Mouse (Mus musculus) limb, embryonic 15.5 days (tissue): ENCODE measurements around the gene Hacd3. TPM values are rescaled to one million over a fixed set of nuclear protein-coding genes. Genes with fewer than 3 reads are reported as not detected.
A peak's percentile ranks its signal among the peaks of the same experiment; 100 is the strongest.
"Not testable (repeated sequence)": the region's sequence is repeated elsewhere in the genome, so short reads cannot be mapped to it uniquely, and the experiment has no call there.

Source experiments
- ATAC-seq: fragments of 200-750 bp; cut with Nextera tagmentation; 2 replicates; pipeline ENCODE4 v1.8.0; 2017; ENCODE audit warnings: low read depth, moderate TSS enrichment; ENCODE audit not compliant: insufficient number of reproducible peaks, low FRiP score, low TSS enrichment
- H3K27ac ChIP-seq: fragments of 300-500 bp; sonication (generic); 2 replicates; pipeline ENCODE4 v1.5.1; 2015; ENCODE audit warnings: moderate library complexity, mild to moderate bottlenecking, inconsistent platforms
- H3K27me3 ChIP-seq: fragments of 300-500 bp; sonication (generic); 2 replicates; pipeline ENCODE4 v1.6.1; 2015; ENCODE audit warnings: inconsistent platforms
- H3K36me3 ChIP-seq: fragments of 300-500 bp; sonication (generic); 2 replicates; pipeline ENCODE4 v1.6.1; 2015; ENCODE audit warnings: inconsistent platforms
- H3K4me1 ChIP-seq: fragments of 300-500 bp; sonication (generic); 2 replicates; pipeline ENCODE4 v1.6.1; 2015; ENCODE audit warnings: inconsistent platforms
- H3K4me2 ChIP-seq: fragments of 300-500 bp; sonication (generic); 2 replicates; pipeline ENCODE4 v1.6.1; 2015; ENCODE audit warnings: mild to moderate bottlenecking, inconsistent platforms
- H3K4me3 ChIP-seq: fragments of 300-500 bp; sonication (generic); 2 replicates; pipeline ENCODE4 v1.5.1; 2015; ENCODE audit warnings: mild to moderate bottlenecking, inconsistent platforms
- H3K9ac ChIP-seq: fragments of 300-500 bp; sonication (generic); 2 replicates; pipeline ENCODE4 v1.6.1; 2015; ENCODE audit warnings: inconsistent platforms
- H3K9me3 ChIP-seq: fragments of 300-500 bp; sonication (generic); 2 replicates; pipeline ENCODE4 v1.6.1; 2016; ENCODE audit warnings: inconsistent platforms
- WGBS: fragments of 180-500 bp; shearing (Covaris S2); methylation state at CpG from one replicate; pipeline ENCODE4 v1.1.7; 2015; 5-methylcytosine and 5-hydroxymethylcytosine counted together
- polyA plus RNA-seq: library from polyadenylated mRNA; unstranded; fragments of >200 nt; fragmentation: Nextera tagmentation; extraction: Ambion mirVana; gene quantifications from 2 replicates; pipeline ENCODE4 v1.2.1, GENCODE M21; 2015

Gene Hacd3
- 80.9 and 88.3 TPM in 2 replicates for polyA plus RNA-seq

- Histone ChIP-seq H3K36me3 (no peaks in the 10 kb centered on the region), H3K4me1 (peaks cover 25% of the 10 kb centered on the region), H3K27ac (peak within 1 kb of the TSS; percentile 86), H3K4me2 (peak within 1 kb of the TSS; percentile 82), H3K4me3 (peak within 1 kb of the TSS; percentile 96), H3K9ac (peak within 1 kb of the TSS; percentile 91), H3K9me3 (no peaks in the 10 kb centered on the region), H3K27me3 (no peaks in the 10 kb centered on the region)
- under 1% methylated on average over 75 of the region's 81 CpGs for WGBS
- ATAC-seq, result peak; percentile 91
Observed at GRCm38 (mm10) chr9:65020991-65021886, at the start of gene Hacd3. Hacd3 (minus strand) TSS chr9:65021693.

- WGBS, result 87% methylated on average over 3 of the region's 3 CpGs
- Histone ChIP-seq H3K27me3 (no peaks in the 10 kb centered on the region), H3K4me2 (no peak overlapping the region), H3K4me3 (no peak overlapping the region), H3K27ac (no peak overlapping the region), H3K36me3 (peaks cover 77% of the 10 kb centered on the region), H3K4me1 (no peaks in the 10 kb centered on the region), H3K9ac (no peak overlapping the region), H3K9me3 (no peaks in the 10 kb centered on the region)
- ATAC-seq, result no peak
Observed at GRCm38 (mm10) chr9:65070587-65070986, 49.1 kb upstream of the Hacd3 start.

DNA sequence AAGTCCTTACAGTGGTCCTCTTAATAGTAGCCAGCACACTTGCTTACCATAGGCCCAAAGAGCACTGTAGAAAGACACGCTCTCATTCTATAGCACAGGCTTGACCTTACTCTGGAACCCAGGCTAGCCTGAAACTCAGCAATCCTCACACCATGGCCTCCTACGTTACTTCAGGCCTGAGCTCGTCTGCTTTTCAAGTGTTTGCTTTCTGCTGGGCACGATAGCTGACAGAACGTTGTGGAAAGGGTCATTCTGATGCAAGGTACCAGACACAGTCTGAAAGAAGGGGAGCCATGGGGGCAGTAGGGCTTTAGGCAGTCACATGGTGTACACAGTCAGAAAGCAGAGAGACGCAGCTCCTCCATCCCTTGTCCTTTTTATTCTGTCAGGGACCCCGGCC is 42.8 kb upstream of the Hacd3 start:
- Histone ChIP-seq H3K9ac (no peak overlapping the region), H3K27ac (no peak overlapping the region), H3K36me3 (peaks cover 77% of the 10 kb centered on the region), H3K4me3 (no peak overlapping the region), H3K27me3 (no peaks in the 10 kb centered on the region), H3K4me2 (no peak overlapping the region), H3K9me3 (no peaks in the 10 kb centered on the region), H3K4me1 (no peaks in the 10 kb centered on the region)
- ATAC-seq, result no peak
- WGBS, result 91% methylated on average over 7 of the region's 7 CpGs

DNA sequence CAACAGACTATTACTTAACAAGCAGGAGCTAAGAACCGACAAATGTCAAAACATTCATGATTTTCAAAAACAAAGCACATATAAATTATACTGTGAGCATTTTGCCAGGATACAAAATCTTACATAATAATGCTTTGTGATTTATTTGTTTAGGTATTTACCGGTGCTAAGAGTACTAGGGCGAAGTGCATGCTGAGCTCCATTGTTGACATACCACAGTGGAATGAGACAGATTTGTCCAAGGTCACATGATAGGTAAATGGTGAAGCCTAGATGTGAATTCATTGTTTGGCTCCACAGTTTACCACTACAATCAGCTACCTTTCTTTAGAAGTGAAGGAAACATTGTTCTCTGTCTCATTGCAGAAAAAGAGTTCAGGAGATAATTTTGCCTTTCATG is 29.5 kb upstream of the Hacd3 start:
- ATAC-seq, result no peak
- no peaks in the 10 kb centered on the region for H3K9me3 ChIP-seq
- peaks cover 77% of the 10 kb centered on the region for H3K36me3 ChIP-seq
- no peak overlapping the region for H3K27ac ChIP-seq
- no peaks in the 10 kb centered on the region for H3K27me3 ChIP-seq
- H3K4me3 ChIP-seq, result no peak overlapping the region
- H3K4me1 ChIP-seq, result no peaks in the 10 kb centered on the region
- 96% methylated on average over 3 of the region's 3 CpGs for WGBS
- no peak overlapping the region for H3K4me2 ChIP-seq
- no peak overlapping the region for H3K9ac ChIP-seq

GRCm38 (mm10) chr9:65049422-65049821 is 27.9 kb upstream of the Hacd3 start:
- H3K4me3 ChIP-seq, result no peak overlapping the region
- no peaks in the 10 kb centered on the region for H3K9me3 ChIP-seq
- no peak overlapping the region for H3K27ac ChIP-seq
- no peaks in the 10 kb centered on the region for H3K27me3 ChIP-seq
- H3K36me3 ChIP-seq, result peaks cover 82% of the 10 kb centered on the region
- H3K4me2 ChIP-seq, result no peak overlapping the region
- no peak overlapping the region for H3K9ac ChIP-seq
- H3K4me1 ChIP-seq, result no peaks in the 10 kb centered on the region
- no peak for ATAC-seq
- 70% methylated on average over 5 of the region's 5 CpGs for WGBS

GRCm38 (mm10) chr9:65046993-65047392 is 25.5 kb upstream of the Hacd3 start:
- Histone ChIP-seq H3K9me3 (no peaks in the 10 kb centered on the region), H3K27me3 (no peaks in the 10 kb centered on the region), H3K36me3 (peaks cover 84% of the 10 kb centered on the region), H3K4me2 (no peak overlapping the region), H3K4me1 (no peaks in the 10 kb centered on the region), H3K27ac (no peak overlapping the region), H3K4me3 (no peak overlapping the region), H3K9ac (no peak overlapping the region)
- 83% methylated on average over 1 of the region's 1 CpGs for WGBS
- no peak for ATAC-seq

DNA sequence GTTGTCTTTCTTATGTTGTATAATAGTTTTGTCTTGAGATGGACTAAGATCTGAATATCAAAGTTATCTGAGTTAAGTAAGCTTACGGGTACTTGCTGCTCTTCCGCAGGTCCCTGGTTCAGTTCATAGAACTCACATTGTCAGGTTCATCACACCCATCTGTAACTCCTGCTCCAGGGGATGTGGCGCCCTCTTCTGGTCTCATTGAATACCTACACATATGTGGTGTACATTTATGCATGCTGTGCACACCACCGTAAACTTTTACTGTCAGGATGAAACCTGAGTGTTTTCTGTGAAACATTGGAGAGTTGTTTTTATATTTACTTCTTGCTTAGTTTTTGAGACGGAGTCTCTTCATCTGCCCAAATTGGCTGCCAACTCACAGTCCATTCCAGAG is 19.9 kb upstream of the Hacd3 start:
- ATAC-seq, result no peak
- no peak overlapping the region for H3K27ac ChIP-seq
- no peak overlapping the region for H3K9ac ChIP-seq
- WGBS, result 93% methylated on average over 5 of the region's 5 CpGs
- H3K4me3 ChIP-seq, result no peak overlapping the region
- H3K9me3 ChIP-seq, result no peaks in the 10 kb centered on the region
- H3K36me3 ChIP-seq, result peaks cover 78% of the 10 kb centered on the region
- H3K4me2 ChIP-seq, result no peak overlapping the region
- H3K27me3 ChIP-seq, result no peaks in the 10 kb centered on the region
- peaks cover 3% of the 10 kb centered on the region; the same call in 1 of the 2 replicates for H3K4me1 ChIP-seq

DNA sequence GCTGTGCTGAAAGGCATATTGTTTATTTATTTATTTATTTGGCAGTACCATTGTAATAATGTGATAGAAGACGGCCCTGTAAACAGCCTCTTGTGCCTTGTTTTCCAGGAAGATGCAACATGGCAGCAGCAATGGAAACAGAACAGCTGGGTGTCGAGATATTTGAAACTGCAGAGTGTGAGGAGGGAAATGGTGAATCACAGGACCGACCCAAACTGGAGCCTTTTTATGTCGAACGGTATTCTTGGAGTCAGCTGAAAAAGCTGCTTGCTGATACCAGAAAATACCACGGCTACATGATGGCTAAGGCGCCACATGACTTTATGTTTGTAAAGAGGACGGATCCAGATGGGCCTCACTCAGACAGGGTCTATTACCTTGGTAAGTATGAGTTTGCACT is 15.4 kb upstream of the Hacd3 start:
- H3K27ac ChIP-seq, result peak overlapping the region; percentile 29; the same call in 1 of the 2 replicates
- H3K36me3 ChIP-seq, result peaks cover 48% of the 10 kb centered on the region
- no peaks in the 10 kb centered on the region for H3K9me3 ChIP-seq
- H3K4me2 ChIP-seq, result no peak overlapping the region
- H3K4me1 ChIP-seq, result peaks cover 13% of the 10 kb centered on the region
- no peaks in the 10 kb centered on the region for H3K27me3 ChIP-seq
- WGBS, result 67% methylated on average over 8 of the region's 8 CpGs
- no peak for ATAC-seq
- H3K9ac ChIP-seq, result no peak overlapping the region
- no peak overlapping the region for H3K4me3 ChIP-seq

DNA sequence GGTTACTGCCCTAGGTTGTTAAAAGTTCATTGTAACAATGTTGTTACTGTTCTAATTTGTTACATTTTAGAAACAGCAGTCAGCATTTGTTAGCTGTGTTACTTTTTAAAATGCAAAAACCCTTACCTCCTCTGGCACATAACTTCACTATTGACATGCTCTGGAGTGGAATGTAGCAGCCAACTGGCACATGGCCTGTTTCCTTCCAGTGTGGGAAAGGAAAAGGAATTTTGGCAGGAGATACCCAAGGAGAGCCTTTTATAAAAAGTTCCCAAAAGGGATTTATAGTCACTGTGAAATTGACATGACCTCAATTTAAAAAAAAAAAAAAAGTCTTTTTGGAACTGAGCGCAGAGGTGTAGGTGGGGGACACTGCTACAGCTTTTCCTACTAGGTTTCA is 15.0 kb upstream of the Hacd3 start:
- Histone ChIP-seq H3K27ac (no peak overlapping the region), H3K4me3 (no peak overlapping the region), H3K27me3 (no peaks in the 10 kb centered on the region), H3K4me1 (peaks cover 14% of the 10 kb centered on the region), H3K9me3 (no peaks in the 10 kb centered on the region), H3K9ac (no peak overlapping the region), H3K4me2 (no peak overlapping the region), H3K36me3 (peaks cover 44% of the 10 kb centered on the region)
- WGBS, result 65% methylated on average over 1 of the region's 1 CpGs
- ATAC-seq, result no peak

- Histone ChIP-seq H3K4me1 (peaks cover 14% of the 10 kb centered on the region), H3K4me2 (peak within 1 kb of the TSS; percentile 79), H3K9ac (peak within 1 kb of the TSS; percentile 99), H3K27me3 (no peaks in the 10 kb centered on the region), H3K9me3 (no peaks in the 10 kb centered on the region), H3K36me3 (peaks cover 9% of the 10 kb centered on the region; the same call in 1 of the 2 replicates), H3K27ac (peak within 1 kb of the TSS; percentile 92), H3K4me3 (peak within 1 kb of the TSS; percentile 99)
- under 1% methylated on average over 73 of the region's 85 CpGs for WGBS
- peak; percentile 87 for ATAC-seq
Observed at GRCm38 (mm10) chr9:65032269-65033108, 11.0 kb upstream of the Hacd3 start, which contains the start of gene Dpp8. Dpp8 (plus strand) TSS chr9:65032414.

- H3K4me2 ChIP-seq, result 0 out of 2 replicates have a peak overlapping the region, but pooled peaks have one; percentile 17
- peak overlapping the region; percentile 99 for H3K4me3 ChIP-seq
- no peak for ATAC-seq
- 42% methylated on average over 4 of the region's 4 CpGs for WGBS
- H3K27me3 ChIP-seq, result no peaks in the 10 kb centered on the region
- H3K36me3 ChIP-seq, result peaks cover 7% of the 10 kb centered on the region; the same call in 1 of the 2 replicates
- no peak overlapping the region for H3K9ac ChIP-seq
- peaks cover 13% of the 10 kb centered on the region for H3K4me1 ChIP-seq
- no peak overlapping the region for H3K27ac ChIP-seq
- no peaks in the 10 kb centered on the region for H3K9me3 ChIP-seq
Observed at GRCm38 (mm10) chr9:65031894-65032268, 10.4 kb upstream of the Hacd3 start.

DNA sequence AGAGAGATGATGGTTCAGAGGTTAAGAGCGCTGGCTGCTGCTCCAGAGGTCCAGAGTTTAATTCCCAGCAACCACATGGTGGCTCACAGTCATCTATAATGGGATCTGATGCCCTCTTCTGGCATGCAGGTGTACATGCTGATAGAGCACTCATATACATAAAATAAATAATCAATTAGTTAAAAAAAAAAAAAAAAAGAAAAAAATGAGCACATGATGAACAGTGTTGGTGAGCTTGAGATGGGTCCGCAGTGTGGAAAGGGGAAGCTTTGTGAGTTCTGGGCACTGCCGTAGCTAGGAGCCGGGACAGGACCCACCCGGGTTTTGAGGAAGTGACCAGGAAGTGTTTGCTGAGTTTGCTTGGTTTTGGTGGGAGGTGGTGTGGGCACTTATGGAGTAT is 9.9 kb upstream of the Hacd3 start:
- H3K27me3 ChIP-seq, H3K4me3 ChIP-seq, H3K9me3 ChIP-seq, H3K9ac ChIP-seq, H3K27ac ChIP-seq, ATAC-seq, H3K4me2 ChIP-seq, H3K36me3 ChIP-seq: not testable (repeated sequence)
- WGBS, result 65% methylated on average over 5 of the region's 5 CpGs
- peaks cover 11% of the 10 kb centered on the region for H3K4me1 ChIP-seq
